Mouse (Mus musculus) right cerebral cortex, postnatal 36 days (tissue): ENCODE data around the gene Gm17359.
A peak's percentile ranks its signal among the peaks of the same experiment; 100 is the strongest.

Experiments used
- DNase-seq, 2 experiments: peaks; one replicate each; pipeline ENCODE4 v3.0.0; 2022; ENCODE audit warnings: low spot score in 2 of 2, mixed read lengths in 1 of 2

Gm17359 gene

GRCm38 (mm10) chr3:79349311-79349710 is 12.8 kb downstream of the Gm17359 start:
- no peak for DNase-seq

- no peak for DNase-seq
Observed at GRCm38 (mm10) chr3:79358721-79359120, 22.3 kb downstream of the Gm17359 start.

GRCm38 (mm10) chr3:79360317-79361101 is 24.0 kb downstream of the Gm17359 start:
- no peak for DNase-seq

GRCm38 (mm10) chr3:79366098-79366497 is 29.6 kb downstream of the Gm17359 start:
- DNase-seq = peak; percentile 9 to 18

- no peak for DNase-seq
Observed at GRCm38 (mm10) chr3:79368306-79368705, 31.8 kb downstream of the Gm17359 start.

- no peak for DNase-seq
Observed at GRCm38 (mm10) chr3:79370385-79370929, 34.0 kb downstream of the Gm17359 start.

- no peak for DNase-seq
Observed at GRCm38 (mm10) chr3:79371506-79372195, 35.2 kb downstream of the Gm17359 start.

- no peak for DNase-seq
Observed at GRCm38 (mm10) chr3:79373930-79374329, 37.5 kb downstream of the Gm17359 start.

- no peak for DNase-seq
Observed at GRCm38 (mm10) chr3:79378086-79378485, 41.6 kb downstream of the Gm17359 start.

GRCm38 (mm10) chr3:79379255-79379836 is 42.9 kb downstream of the Gm17359 start:
- no peak for DNase-seq

GRCm38 (mm10) chr3:79379873-79380595 is 43.6 kb downstream of the Gm17359 start:
- DNase-seq = no peak

GRCm38 (mm10) chr3:79381398-79381797 is 44.9 kb downstream of the Gm17359 start:
- no peak for DNase-seq

- DNase-seq = no peak
Observed at GRCm38 (mm10) chr3:79385434-79386029, 49.1 kb downstream of the Gm17359 start.

- no peak for DNase-seq
Observed at GRCm38 (mm10) chr3:79389081-79389480, 52.6 kb downstream of the Gm17359 start.

GRCm38 (mm10) chr3:79400552-79400951 is 64.1 kb downstream of the Gm17359 start:
- no peak for DNase-seq

GRCm38 (mm10) chr3:79402056-79402455 is 65.6 kb downstream of the Gm17359 start:
- peak; percentile 54 to 77 for DNase-seq

- DNase-seq = no peak
Observed at GRCm38 (mm10) chr3:79408546-79408945, 72.1 kb downstream of the Gm17359 start.

- no peak for DNase-seq
Observed at GRCm38 (mm10) chr3:79409927-79410628, 73.6 kb downstream of the Gm17359 start.

- no peak for DNase-seq
Observed at GRCm38 (mm10) chr3:79410629-79410995, 74.2 kb downstream of the Gm17359 start.

- DNase-seq = no peak
Observed at GRCm38 (mm10) chr3:79411666-79412065, 75.2 kb downstream of the Gm17359 start.

GRCm38 (mm10) chr3:79413492-79413891 is 77.0 kb downstream of the Gm17359 start:
- DNase-seq = no peak
